Mouse (Mus musculus) liver, adult 2 months (tissue): Measurements from ENCODE around the gene Rela. TPM values are rescaled to one million over a fixed set of nuclear protein-coding genes. Genes with fewer than 3 reads are reported as not detected.

Experiments
- DNase-seq: peaks from one replicate; pipeline ENCODE4 v3.0.0-alpha.2; 2011; ENCODE audit warnings: low read depth, low spot score; ENCODE audit errors: extremely low read depth
- H3K27ac ChIP-seq: fragments of 200-500 bp; replicated peaks from 2 replicates; pipeline ENCODE4 v1.5.1; 2012; ENCODE audit warnings: low read depth, mild to moderate bottlenecking, control low read depth, inconsistent platforms, low read length; ENCODE audit not compliant: insufficient read depth
- H3K27me3 ChIP-seq: fragments of 200-500 bp; 2 replicates; pipeline ENCODE4 v1.6.1; 2012; ENCODE audit warnings: mild to moderate bottlenecking, moderate library complexity, low read length, inconsistent platforms; ENCODE audit not compliant: control insufficient read depth, insufficient read depth
- H3K36me3 ChIP-seq: fragments of 200-500 bp; 2 replicates; pipeline ENCODE4 v1.6.1; 2012; ENCODE audit warnings: low read length, inconsistent platforms; ENCODE audit not compliant: control insufficient read depth, insufficient read depth
- H3K4me1 ChIP-seq: fragments of 200-500 bp; 2 replicates; pipeline ENCODE4 v1.6.1; 2011; ENCODE audit warnings: low read length; ENCODE audit not compliant: control insufficient read depth, insufficient read depth
- H3K4me3 ChIP-seq: fragments of 200-500 bp; 2 replicates; pipeline ENCODE4 v1.5.1; 2011; ENCODE audit warnings: low read depth, mild to moderate bottlenecking, control low read depth, low read length, moderate library complexity; ENCODE audit not compliant: insufficient read depth
- H3K79me2 ChIP-seq: fragments of 200-500 bp; 2 replicates; pipeline ENCODE4 v1.6.1; 2012; ENCODE audit warnings: inconsistent platforms, mild to moderate bottlenecking, low read length, moderate library complexity; ENCODE audit not compliant: control insufficient read depth, insufficient read depth
- H3K9ac ChIP-seq: fragments of 200-500 bp; 2 replicates; pipeline ENCODE4 v1.6.1; 2012; ENCODE audit warnings: low read depth, mild to moderate bottlenecking, control low read depth, inconsistent platforms, low read length
- CTCF ChIP-seq: fragments of 200-500 bp; IDR thresholded peaks from 2 replicates; pipeline ENCODE4 v1.5.1; 2011; ENCODE audit warnings: low read depth, low read length, control low read depth
- POLR2A ChIP-seq: fragments of 200-500 bp; IDR thresholded peaks from 2 replicates; pipeline ENCODE4 v1.6.1; 2011; ENCODE audit warnings: low read length, control low read depth; ENCODE audit not compliant: insufficient read depth; ENCODE audit errors: extremely low read depth
- WGBS: fragments of 180-500 bp; shearing (Covaris S2); methylation state at CpG from one replicate; pipeline ENCODE4 v1.1.7; 2018; 5-methylcytosine and 5-hydroxymethylcytosine counted together
- polyA plus RNA-seq: library from polyadenylated mRNA; depleted of rRNA; stranded (reverse); fragments of >200 nt; gene quantifications from 2 replicates; pipeline ENCODE4 v1.2.3, GENCODE M21; 2012
- total RNA-seq: library from RNA; depleted of rRNA; stranded (reverse); fragments of >200 nt; gene quantifications from 2 replicates; pipeline ENCODE4 v1.2.3, GENCODE M21; 2014

Rela gene
- total and polyA plus RNA-seq, 2 experiments, result 7.6 to 65.7 TPM

DNA sequence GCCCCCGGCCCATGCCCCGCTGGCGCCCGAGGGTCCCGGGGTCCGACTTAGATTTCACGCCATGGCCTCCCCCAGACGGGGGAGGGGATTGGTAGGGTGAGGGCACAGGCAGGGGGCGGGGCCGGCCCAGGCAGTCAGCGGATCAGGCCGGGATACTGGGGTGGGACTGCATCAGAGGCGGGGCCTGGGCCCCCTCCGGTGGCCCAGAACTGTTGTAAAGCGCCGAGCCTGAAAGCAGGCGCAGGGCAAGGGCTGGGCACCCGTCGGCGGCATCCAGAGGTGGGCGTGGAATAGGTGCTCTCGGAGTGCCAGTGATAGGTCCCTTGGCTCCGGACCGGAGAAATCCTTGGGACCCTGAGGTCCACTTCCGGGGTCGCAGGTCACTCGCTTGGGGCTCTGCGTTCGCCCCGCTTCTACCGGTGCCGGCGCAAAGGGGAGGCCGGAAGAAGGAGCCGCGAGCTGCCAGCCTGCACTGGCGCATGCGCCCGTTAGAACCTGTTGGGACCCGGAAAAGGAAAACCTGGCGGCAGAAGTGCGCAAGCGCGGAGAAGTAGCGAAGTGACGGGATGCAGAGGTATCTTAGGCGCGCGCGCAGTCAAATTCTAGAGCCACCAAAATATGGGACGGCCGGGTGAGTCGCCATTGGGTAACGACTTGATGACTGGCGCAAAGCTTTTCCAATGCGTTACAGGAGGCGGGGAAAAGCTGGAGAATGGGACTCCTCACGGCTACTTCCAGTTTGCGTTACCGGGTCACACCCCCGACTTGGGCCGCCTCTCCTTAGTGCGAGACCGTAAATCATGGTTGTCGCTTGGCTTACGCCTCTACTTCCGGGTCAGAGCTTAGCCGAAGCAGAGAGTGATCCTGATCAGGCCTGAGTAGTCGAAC lies 51.2 kb downstream of the Rela start, which contains the start of the genes Map3k11 and Pcnx3:
Gene Map3k11, plus strand, starts transcription at position 543 of the 888 bp plus-strand sequence.
Gene Pcnx3, minus strand, starts transcription at position 709 of the 888 bp plus-strand sequence.
- Histone ChIP-seq H3K36me3 (no peaks in the 10 kb centered on the region; the same call in 1 of the 2 replicates), H3K27ac (peak within 1 kb of the TSS; percentile 90), H3K4me1 (peaks cover 22% of the 10 kb centered on the region), H3K79me2 (peaks cover 23% of the 10 kb centered on the region), H3K4me3 (peak within 1 kb of the TSS; percentile 89), H3K27me3 (no peaks in the 10 kb centered on the region), H3K9ac (peak within 1 kb of the TSS; percentile 85)
- DNase-seq, result peak; percentile 99
- under 1% methylated on average over 69 of the region's 69 CpGs for WGBS
- TF ChIP-seq POLR2A, result 0 out of 2 replicates have a peak, but pooled peaks have one; percentile 30
- TF ChIP-seq CTCF, result no peak

GRCm38 (mm10) chr19:5689088-5689428 lies 51.8 kb downstream of the Rela start:
- TF ChIP-seq POLR2A (no peak), CTCF (no peak)
- no peak for DNase-seq
- Histone ChIP-seq H3K4me1 (peaks cover 22% of the 10 kb centered on the region), H3K79me2 (peaks cover 23% of the 10 kb centered on the region), H3K27me3 (no peaks in the 10 kb centered on the region), H3K27ac (peak overlapping the region; percentile 90), H3K4me3 (peak overlapping the region; percentile 89), H3K9ac (peak overlapping the region; percentile 74), H3K36me3 (no peaks in the 10 kb centered on the region; the same call in 1 of the 2 replicates)
- 1% methylated on average over 7 of the region's 7 CpGs for WGBS

DNA sequence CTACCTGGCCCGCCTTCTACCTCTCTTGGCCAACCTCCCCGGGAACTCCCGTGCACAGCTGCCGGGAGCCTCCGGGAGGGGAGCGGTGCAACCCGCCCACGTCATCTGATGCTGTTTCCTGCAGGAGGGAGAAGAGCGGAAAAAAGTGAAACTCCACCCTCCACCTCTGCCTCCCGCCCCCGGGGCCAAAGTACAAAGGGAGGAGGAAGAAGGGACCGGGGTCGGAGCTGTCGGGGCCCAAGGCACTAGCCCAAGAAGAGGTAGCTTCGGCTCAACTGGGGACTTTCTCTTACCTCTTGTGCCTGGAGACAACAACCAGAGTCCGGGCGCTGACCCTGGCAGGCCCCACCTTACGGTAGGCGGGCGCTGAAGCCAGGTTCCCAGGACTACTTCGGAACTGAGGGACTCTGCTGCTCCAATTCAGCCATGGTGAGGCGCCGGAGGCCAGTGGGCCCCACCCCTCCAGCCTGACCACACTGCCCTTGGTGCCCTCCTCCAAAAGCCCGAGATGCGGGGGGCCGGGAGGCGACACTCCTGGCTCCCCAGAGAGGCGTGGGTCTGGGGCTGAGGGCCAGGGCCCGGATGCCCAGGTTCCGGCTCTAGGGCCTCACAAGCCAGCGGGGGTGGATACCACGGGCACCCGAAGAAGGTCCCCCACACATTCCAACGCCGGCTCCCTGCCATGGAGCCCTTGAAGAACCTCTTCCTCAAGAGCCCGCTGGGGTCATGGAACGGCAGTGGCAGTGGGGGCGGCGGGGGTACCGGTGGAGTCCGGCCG lies 52.5 kb downstream of the Rela start:
- Histone ChIP-seq H3K79me2 (peaks cover 23% of the 10 kb centered on the region), H3K36me3 (no peaks in the 10 kb centered on the region; the same call in 1 of the 2 replicates), H3K27me3 (no peaks in the 10 kb centered on the region), H3K9ac (peak overlapping the region; percentile 85), H3K27ac (peak overlapping the region; percentile 90), H3K4me3 (peak overlapping the region; percentile 89), H3K4me1 (peaks cover 22% of the 10 kb centered on the region)
- TF ChIP-seq CTCF (0 out of 2 replicates have a peak, but pooled peaks have one; percentile 0), POLR2A (peak; percentile 79; the same call in 1 of the 2 replicates)
- WGBS, result 2% methylated on average over 42 of the region's 42 CpGs
- DNase-seq, result peak; percentile 90

DNA sequence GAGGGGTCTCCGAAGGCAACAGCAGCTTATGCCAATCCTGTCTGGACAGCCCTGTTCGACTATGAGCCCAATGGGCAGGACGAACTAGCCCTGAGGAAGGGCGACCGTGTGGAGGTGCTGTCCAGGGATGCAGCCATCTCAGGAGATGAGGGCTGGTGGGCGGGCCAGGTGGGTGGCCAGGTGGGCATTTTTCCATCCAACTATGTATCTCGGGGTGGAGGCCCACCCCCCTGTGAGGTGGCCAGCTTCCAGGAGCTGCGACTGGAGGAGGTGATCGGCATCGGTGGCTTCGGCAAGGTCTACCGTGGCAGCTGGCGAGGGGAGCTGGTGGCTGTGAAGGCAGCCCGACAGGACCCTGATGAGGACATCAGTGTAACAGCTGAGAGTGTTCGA lies 53.1 kb downstream of the Rela start:
- 15% methylated on average over 15 of the region's 15 CpGs for WGBS
- no peak for DNase-seq
- Histone ChIP-seq H3K36me3 (peaks cover 3% of the 10 kb centered on the region), H3K4me3 (peak overlapping the region; percentile 89), H3K4me1 (peaks cover 22% of the 10 kb centered on the region), H3K9ac (peak overlapping the region; percentile 85), H3K27me3 (no peaks in the 10 kb centered on the region), H3K79me2 (peaks cover 23% of the 10 kb centered on the region), H3K27ac (no peak overlapping the region; the same call in 1 of the 2 replicates)
- no peak for TF ChIP-seq POLR2A
- TF ChIP-seq CTCF, result no peak

DNA sequence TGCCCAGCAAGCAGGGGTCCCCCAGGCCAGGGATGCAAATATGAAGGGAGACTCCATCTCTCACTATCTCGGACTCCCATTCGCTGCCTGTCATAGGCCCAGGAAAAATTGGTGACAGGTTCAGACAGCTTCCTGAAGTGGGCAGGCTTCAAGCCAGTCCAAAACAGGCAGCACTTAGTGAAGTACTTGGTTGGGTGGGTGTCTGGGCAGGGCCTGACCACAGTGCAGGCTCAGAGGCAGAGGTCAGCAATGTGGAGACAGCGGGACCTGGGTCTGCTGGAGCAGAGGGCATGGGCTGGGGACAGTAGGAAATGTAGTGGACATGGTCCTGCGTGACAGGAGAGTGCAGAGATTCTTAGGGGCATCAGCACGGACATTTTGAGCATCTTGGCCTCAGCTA lies 54.3 kb downstream of the Rela start:
- TF ChIP-seq POLR2A, result no peak
- no peak for TF ChIP-seq CTCF
- H3K79me2 ChIP-seq, result peaks cover 23% of the 10 kb centered on the region
- H3K27me3 ChIP-seq, result no peaks in the 10 kb centered on the region
- peak overlapping the region; percentile 85 for H3K9ac ChIP-seq
- WGBS, result 45% methylated on average over 5 of the region's 5 CpGs
- peaks cover 22% of the 10 kb centered on the region for H3K4me1 ChIP-seq
- peak overlapping the region; percentile 50 for H3K4me3 ChIP-seq
- H3K36me3 ChIP-seq, result peaks cover 13% of the 10 kb centered on the region
- H3K27ac ChIP-seq, result peak overlapping the region; percentile 73
- DNase-seq, result no peak
